Mouse (Mus musculus) heart, postnatal 0 days (tissue): Measurements from ENCODE around the gene Trpv4.

Experiments
- CTCF ChIP-seq: IDR thresholded peaks from 2 replicates; pipeline ENCODE4 v1.5.1; 2016; ENCODE audit warnings: antibody characterized with exemption, control low read depth, low read depth
- EP300 ChIP-seq: IDR thresholded peaks from 2 replicates; pipeline ENCODE4 v1.6.1; 2016; ENCODE audit warnings: antibody characterized with exemption, low read depth

GRCm38 (mm10) chr5:114602012-114602411 lies 56.2 kb downstream of the Trpv4 start:
- TF ChIP-seq CTCF (no peak), EP300 (no peak)
